Mouse (Mus musculus) midbrain, embryonic 12.5 days (tissue): ENCODE data around the gene Phrf1. TPM values are rescaled to one million over a fixed set of nuclear protein-coding genes. Genes with fewer than 3 reads are reported as not detected.

Source experiments
- ATAC-seq: fragments of 200-750 bp; cut with Nextera tagmentation; 2 replicates; pipeline ENCODE4 v1.8.0; 2017; ENCODE audit warnings: low read depth, moderate TSS enrichment, moderate library complexity; ENCODE audit not compliant: low FRiP score
- H3K27ac ChIP-seq: fragments of 300-500 bp; sonication (generic); replicated peaks from 2 replicates; pipeline ENCODE4 v1.5.1; 2016; ENCODE audit warnings: mild to moderate bottlenecking
- H3K27me3 ChIP-seq: fragments of 300-500 bp; sonication (generic); 2 replicates; pipeline ENCODE4 v1.6.1; 2016; ENCODE audit warnings: mild to moderate bottlenecking
- H3K36me3 ChIP-seq: fragments of 300-500 bp; sonication (generic); 2 replicates; pipeline ENCODE4 v1.6.1; 2016
- H3K4me1 ChIP-seq: fragments of 300-500 bp; sonication (generic); 2 replicates; pipeline ENCODE4 v1.6.1; 2016
- H3K4me2 ChIP-seq: fragments of 300-500 bp; sonication (generic); replicated peaks from 2 replicates; pipeline ENCODE4 v1.6.1; 2016; ENCODE audit warnings: mild to moderate bottlenecking, moderate library complexity
- H3K4me3 ChIP-seq: fragments of 300-500 bp; sonication (generic); 2 replicates; pipeline ENCODE4 v1.5.1; 2016; ENCODE audit warnings: mild to moderate bottlenecking
- H3K9ac ChIP-seq: fragments of 300-500 bp; sonication (generic); replicated peaks from 2 replicates; pipeline ENCODE4 v1.6.1; 2016; ENCODE audit warnings: mild to moderate bottlenecking, moderate library complexity
- H3K9me3 ChIP-seq: fragments of 300-500 bp; sonication (generic); 2 replicates; pipeline ENCODE4 v1.6.1; 2016; ENCODE audit warnings: mild to moderate bottlenecking
- WGBS: fragments of 180-500 bp; shearing (Covaris S2); methylation state at CpG from one replicate; pipeline ENCODE4 v1.1.7; 2016; 5-methylcytosine and 5-hydroxymethylcytosine counted together
- polyA plus RNA-seq: library from polyadenylated mRNA; unstranded; fragments of >200 nt; fragmentation: Nextera tagmentation; extraction: Ambion mirVana; gene quantifications from 2 replicates; pipeline ENCODE4 v1.2.1, GENCODE M21; 2016

Phrf1 gene
- polyA plus RNA-seq, 1 experiment from 2014 or later = 107 TPM

GRCm38 (mm10) chr7:141215101-141215879, 13.3 kb upstream of the Phrf1 start, which contains the start of gene Rassf7:
Gene Rassf7, plus strand, starts transcription at chr7:141215860.
- Histone ChIP-seq H3K27ac (peak within 1 kb of the TSS; percentile 94), H3K36me3 (peaks cover 29% of the 10 kb centered on the region), H3K9me3 (no peaks in the 10 kb centered on the region), H3K4me1 (peaks cover 25% of the 10 kb centered on the region), H3K4me3 (peak within 1 kb of the TSS; percentile 62), H3K9ac (peak within 1 kb of the TSS; percentile 79), H3K4me2 (peak within 1 kb of the TSS; percentile 97), H3K27me3 (no peaks in the 10 kb centered on the region)
- under 1% methylated on average over 41 of the region's 41 CpGs for WGBS
- ATAC-seq = peak; percentile 96

GRCm38 (mm10) chr7:141215880-141216733, 12.5 kb upstream of the Phrf1 start:
- peak; percentile 67 for ATAC-seq
- Histone ChIP-seq H3K4me3 (peak overlapping the region; percentile 62), H3K27ac (peak overlapping the region; percentile 94; the same call in 1 of the 2 replicates), H3K9ac (peak overlapping the region; percentile 79), H3K27me3 (no peaks in the 10 kb centered on the region), H3K4me2 (peak overlapping the region; percentile 97), H3K4me1 (peaks cover 33% of the 10 kb centered on the region), H3K9me3 (no peaks in the 10 kb centered on the region), H3K36me3 (peaks cover 29% of the 10 kb centered on the region)
- under 1% methylated on average over 41 of the region's 42 CpGs for WGBS

- H3K9ac ChIP-seq = peak overlapping the region; percentile 79; the same call in 1 of the 2 replicates
- H3K4me2 ChIP-seq = peak overlapping the region; percentile 97
- H3K27ac ChIP-seq = no peak overlapping the region; the same call in 1 of the 2 replicates
- peaks cover 29% of the 10 kb centered on the region for H3K36me3 ChIP-seq
- 93% methylated on average over 11 of the region's 11 CpGs for WGBS
- no peaks in the 10 kb centered on the region for H3K27me3 ChIP-seq
- no peak for ATAC-seq
- H3K4me1 ChIP-seq = peaks cover 39% of the 10 kb centered on the region
- H3K9me3 ChIP-seq = no peaks in the 10 kb centered on the region
- peak overlapping the region; percentile 62 for H3K4me3 ChIP-seq
Observed at GRCm38 (mm10) chr7:141216894-141217293, 11.7 kb upstream of the Phrf1 start.

GRCm38 (mm10) chr7:141217343-141218013, 11.1 kb upstream of the Phrf1 start:
- Histone ChIP-seq H3K9ac (no peak overlapping the region), H3K4me1 (peaks cover 45% of the 10 kb centered on the region), H3K36me3 (peaks cover 29% of the 10 kb centered on the region), H3K27ac (no peak overlapping the region), H3K4me2 (no peak overlapping the region), H3K4me3 (no peak overlapping the region), H3K27me3 (no peaks in the 10 kb centered on the region), H3K9me3 (no peaks in the 10 kb centered on the region)
- 91% methylated on average over 17 of the region's 17 CpGs for WGBS
- ATAC-seq = no peak

GRCm38 (mm10) chr7:141218141-141218540, 10.4 kb upstream of the Phrf1 start:
- no peak for ATAC-seq
- Histone ChIP-seq H3K4me3 (no peak overlapping the region), H3K4me1 (peaks cover 48% of the 10 kb centered on the region), H3K27ac (no peak overlapping the region), H3K9ac (no peak overlapping the region), H3K36me3 (peaks cover 29% of the 10 kb centered on the region), H3K4me2 (no peak overlapping the region), H3K9me3 (no peaks in the 10 kb centered on the region), H3K27me3 (no peaks in the 10 kb centered on the region)
- WGBS = 84% methylated on average over 3 of the region's 3 CpGs

GRCm38 (mm10) chr7:141218557-141219133, 9.9 kb upstream of the Phrf1 start:
- Histone ChIP-seq H3K27ac (no peak overlapping the region), H3K9ac (no peak overlapping the region), H3K4me2 (no peak overlapping the region), H3K36me3 (peaks cover 29% of the 10 kb centered on the region), H3K9me3 (no peaks in the 10 kb centered on the region), H3K4me3 (no peak overlapping the region), H3K27me3 (no peaks in the 10 kb centered on the region), H3K4me1 (peaks cover 48% of the 10 kb centered on the region)
- 86% methylated on average over 5 of the region's 5 CpGs for WGBS
- ATAC-seq = no peak

- H3K4me1 ChIP-seq = peaks cover 43% of the 10 kb centered on the region
- no peak for ATAC-seq
- no peak overlapping the region for H3K4me3 ChIP-seq
- H3K9me3 ChIP-seq = no peaks in the 10 kb centered on the region
- H3K27ac ChIP-seq = no peak overlapping the region
- WGBS = 90% methylated on average over 1 of the region's 1 CpGs
- no peak overlapping the region for H3K4me2 ChIP-seq
- H3K27me3 ChIP-seq = no peaks in the 10 kb centered on the region
- H3K36me3 ChIP-seq = peaks cover 29% of the 10 kb centered on the region
- H3K9ac ChIP-seq = no peak overlapping the region
Observed at GRCm38 (mm10) chr7:141219558-141220099, 9.0 kb upstream of the Phrf1 start.

GRCm38 (mm10) chr7:141220377-141220776, 8.2 kb upstream of the Phrf1 start:
- Histone ChIP-seq H3K27ac (no peak overlapping the region; the same call in 1 of the 2 replicates), H3K4me1 (peaks cover 37% of the 10 kb centered on the region), H3K4me2 (peak overlapping the region; percentile 84; the same call in 1 of the 2 replicates), H3K4me3 (no peak overlapping the region), H3K27me3 (no peaks in the 10 kb centered on the region), H3K9ac (0 out of 2 replicates have a peak overlapping the region, but pooled peaks have one; percentile 61), H3K36me3 (peaks cover 29% of the 10 kb centered on the region), H3K9me3 (no peaks in the 10 kb centered on the region)
- no peak for ATAC-seq
- 87% methylated on average over 1 of the region's 1 CpGs for WGBS

- WGBS = 2% methylated on average over 44 of the region's 44 CpGs
Observed at GRCm38 (mm10) chr7:141221249-141222125, 7.1 kb upstream of the Phrf1 start.

GRCm38 (mm10) chr7:141222126-141222467, 6.5 kb upstream of the Phrf1 start:
- H3K4me3 ChIP-seq = peak overlapping the region; percentile 50
- WGBS = 15% methylated on average over 8 of the region's 8 CpGs
- no peaks in the 10 kb centered on the region for H3K27me3 ChIP-seq
- ATAC-seq = no peak
- H3K4me1 ChIP-seq = peaks cover 26% of the 10 kb centered on the region
- H3K27ac ChIP-seq = peak overlapping the region; percentile 78
- peaks cover 29% of the 10 kb centered on the region for H3K36me3 ChIP-seq
- peak overlapping the region; percentile 84 for H3K4me2 ChIP-seq
- H3K9ac ChIP-seq = peak overlapping the region; percentile 37; the same call in 1 of the 2 replicates
- no peaks in the 10 kb centered on the region for H3K9me3 ChIP-seq

More at GRCm38 (mm10) chr7:141221249-141222125, 7.1 kb upstream of the Phrf1 start:
- Histone ChIP-seq H3K9ac (peak overlapping the region; percentile 61), H3K27me3 (no peaks in the 10 kb centered on the region), H3K4me2 (peak overlapping the region; percentile 84), H3K4me3 (peak overlapping the region; percentile 50), H3K4me1 (peaks cover 32% of the 10 kb centered on the region), H3K9me3 (no peaks in the 10 kb centered on the region), H3K27ac (peak overlapping the region; percentile 78), H3K36me3 (peaks cover 29% of the 10 kb centered on the region)
- ATAC-seq = peak; percentile 98
